Mouse (Mus musculus): ENCODE measurements around the gene Eif5.

DNA sequence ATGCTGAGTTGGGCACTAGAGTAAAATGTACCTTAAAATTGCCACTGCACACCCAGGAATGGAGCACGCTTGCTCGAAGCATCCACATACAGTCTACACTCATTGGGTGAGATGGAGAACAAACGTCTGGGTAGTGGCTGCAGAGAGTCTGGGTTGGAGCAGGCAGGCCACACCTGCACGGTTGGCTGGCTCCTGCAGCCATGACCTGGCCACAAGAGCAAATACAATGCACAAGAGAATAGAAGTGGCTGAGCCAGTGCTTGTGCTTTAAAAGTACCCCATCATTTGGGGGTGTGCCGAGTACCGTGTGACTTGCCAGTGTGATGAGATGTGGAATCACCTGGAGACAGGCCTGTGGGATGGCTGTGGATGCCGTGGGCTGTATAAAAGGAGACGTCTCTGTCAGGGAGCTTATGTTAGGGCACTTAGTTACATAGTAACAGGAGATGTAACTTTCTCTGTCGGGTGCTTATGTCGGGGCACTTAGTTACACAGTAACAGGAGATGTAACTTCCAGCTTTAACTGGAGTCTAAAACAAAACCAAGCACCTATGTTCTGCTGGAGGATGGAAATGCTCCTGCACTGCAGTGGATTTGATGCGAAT, 48.5 kb upstream of the Eif5 start:
- TF ChIP-seq CTCF (IDR thresholded peaks at IDR 0.05; ENCODE audit: control insufficient read depth, insufficient read depth, insufficient replicate concordance, low read depth, low read length), result no peak
- TF ChIP-seq POLR2A (IDR thresholded peaks at IDR 0.05; ENCODE audit: control insufficient read depth, low read depth, low read length), result no peak

Measured in testis, adult 2 months (tissue).